Mouse (Mus musculus): ENCODE data around the gene Zfp207.
"Not testable (repeated sequence)": the region's sequence is repeated elsewhere in the genome, so short reads cannot be mapped to it uniquely, and the experiment has no call there.

Gene Zfp207

DNA sequence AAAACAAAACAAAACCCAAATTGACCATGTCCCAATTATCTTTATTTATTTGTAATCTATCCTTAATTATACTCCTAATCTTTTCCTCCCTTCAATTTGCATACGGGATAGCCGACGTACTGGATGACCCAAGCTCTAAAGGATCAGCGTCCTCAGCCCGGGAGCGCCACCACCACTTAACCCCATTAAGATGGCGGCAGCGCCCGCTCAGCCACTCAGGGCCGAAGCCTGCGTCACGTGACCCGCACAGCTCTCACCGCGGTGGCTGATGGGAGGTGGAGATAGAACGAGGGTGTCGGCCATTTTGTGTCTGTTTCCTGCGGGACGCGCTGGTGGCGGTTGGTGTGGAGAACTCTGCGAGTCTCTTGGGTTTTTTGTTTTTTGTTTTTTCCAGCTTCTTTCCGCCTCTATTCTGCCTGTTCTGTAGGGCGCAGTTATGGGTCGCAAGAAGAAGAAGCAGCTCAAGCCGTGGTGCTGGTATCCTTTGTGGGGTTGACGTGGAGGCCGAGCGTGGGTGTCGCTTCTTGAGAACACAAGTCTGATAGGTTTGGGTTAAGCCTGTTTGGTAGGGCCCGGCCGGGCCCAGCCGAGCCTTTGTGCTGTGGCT is at the start of gene Zfp207:
Gene Zfp207, plus strand, starts transcription at position 261 of the 607 bp plus-strand sequence.
- DNase-seq (ENCODE audit: low read depth, low spot score): peak; percentile 95

DNA sequence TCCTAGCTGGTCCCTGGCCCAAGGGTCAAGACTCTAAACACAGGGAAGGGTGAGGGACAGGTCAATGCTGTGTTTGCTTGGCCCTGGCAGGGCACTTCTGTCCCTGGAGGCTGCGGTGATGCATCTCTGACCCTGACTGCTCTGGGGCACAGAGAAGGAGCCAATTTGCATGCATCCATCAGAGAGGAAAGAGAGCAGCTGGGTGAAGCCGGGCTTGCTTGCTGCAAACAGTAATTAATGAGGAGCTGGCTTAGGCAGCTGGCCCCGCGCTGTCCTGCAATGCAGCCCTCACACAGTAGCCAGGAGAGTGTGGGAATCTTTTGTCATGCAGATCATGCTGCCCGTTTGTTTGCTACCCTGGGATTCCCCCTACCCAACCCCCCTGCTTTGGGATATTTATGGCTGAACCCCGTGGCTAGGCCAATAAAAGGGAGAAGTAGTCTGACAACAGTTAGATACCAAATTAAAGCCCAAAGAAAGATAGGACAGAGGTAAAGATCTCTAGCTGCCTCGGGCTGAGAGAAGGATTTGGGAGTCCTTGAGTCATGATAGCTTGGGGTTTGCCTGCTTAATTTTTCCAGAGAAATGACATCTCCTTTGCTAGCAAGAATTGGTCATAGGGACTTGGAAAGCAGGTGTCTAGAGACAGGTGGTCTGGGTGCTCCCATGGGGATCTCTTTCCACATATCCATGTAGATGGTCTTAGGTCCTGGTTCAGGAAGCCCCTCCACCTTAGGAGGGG is 47.3 kb upstream of the Zfp207 start:
- DNase-seq (ENCODE audit: low read depth, low spot score): no peak

DNA sequence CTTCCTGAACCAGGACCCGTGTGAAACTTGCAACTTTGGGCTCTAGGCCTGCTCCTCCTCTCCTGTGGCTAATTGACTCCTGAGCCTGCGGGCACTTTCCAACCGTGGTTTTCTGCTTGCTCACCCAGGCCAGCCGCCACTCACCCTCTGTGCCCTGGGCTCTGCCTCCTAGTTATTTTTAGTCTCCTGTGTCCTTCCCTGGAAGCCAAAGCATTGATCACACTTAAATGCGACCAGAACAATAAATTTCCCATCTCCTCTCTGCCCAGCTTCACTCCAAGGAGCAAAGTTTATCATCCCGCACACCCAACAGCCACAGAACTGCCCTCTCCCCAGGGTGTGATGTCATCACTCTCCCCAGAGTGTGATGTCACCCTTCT is 46.7 kb upstream of the Zfp207 start:
- no peak for DNase-seq (ENCODE audit: low read depth, low spot score)

DNA sequence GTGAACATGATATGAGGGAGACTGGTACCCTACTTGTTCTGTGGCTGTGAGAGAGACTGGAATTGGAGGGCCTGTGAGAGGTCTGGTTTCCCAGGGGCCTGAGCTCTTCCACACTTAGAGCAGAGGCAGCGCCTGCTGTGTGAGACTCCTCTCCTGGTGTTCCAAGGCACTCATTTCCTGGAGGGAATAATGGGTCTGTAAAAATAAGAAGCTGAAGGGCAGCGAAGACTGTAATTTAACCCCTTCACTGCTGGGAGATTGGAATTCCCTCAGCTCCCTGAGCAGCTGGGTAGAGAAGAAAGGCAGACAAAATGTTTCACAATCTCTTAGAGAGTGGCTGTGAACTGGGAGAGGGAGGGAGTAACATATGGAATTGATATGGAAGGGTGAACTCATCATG is 40.6 kb upstream of the Zfp207 start:
- DNase-seq (ENCODE audit: low read depth, low spot score): no peak

DNA sequence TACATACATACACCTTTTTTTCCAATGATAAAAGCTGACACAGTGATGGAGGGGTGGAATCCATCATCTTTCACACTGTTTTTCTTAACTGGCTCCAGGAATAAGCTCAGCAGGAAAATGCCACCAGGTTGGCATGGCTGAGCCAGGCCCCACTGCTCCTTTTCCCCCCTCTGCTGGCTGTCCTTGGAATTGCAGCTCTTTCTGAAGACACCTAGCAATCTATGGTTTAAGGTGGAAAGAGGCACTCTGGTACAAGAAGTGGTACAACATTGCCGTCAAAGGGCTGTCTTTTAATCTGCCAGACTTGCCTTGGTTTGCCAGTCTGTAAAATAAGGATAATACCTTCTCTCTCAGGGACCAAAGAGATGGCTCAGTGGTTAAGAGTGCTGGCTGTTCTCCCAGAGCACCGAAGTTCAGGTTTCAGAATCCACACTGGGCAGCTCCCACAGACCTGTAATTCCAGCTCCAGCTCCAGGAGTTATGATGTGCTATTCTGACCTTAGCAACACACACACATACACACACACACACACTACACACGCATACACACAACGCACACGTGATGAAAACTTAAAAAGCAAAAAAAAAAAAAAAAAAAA is 31.1 kb upstream of the Zfp207 start:
- peak; percentile 71 for DNase-seq (ENCODE audit: low read depth, low spot score)

DNA sequence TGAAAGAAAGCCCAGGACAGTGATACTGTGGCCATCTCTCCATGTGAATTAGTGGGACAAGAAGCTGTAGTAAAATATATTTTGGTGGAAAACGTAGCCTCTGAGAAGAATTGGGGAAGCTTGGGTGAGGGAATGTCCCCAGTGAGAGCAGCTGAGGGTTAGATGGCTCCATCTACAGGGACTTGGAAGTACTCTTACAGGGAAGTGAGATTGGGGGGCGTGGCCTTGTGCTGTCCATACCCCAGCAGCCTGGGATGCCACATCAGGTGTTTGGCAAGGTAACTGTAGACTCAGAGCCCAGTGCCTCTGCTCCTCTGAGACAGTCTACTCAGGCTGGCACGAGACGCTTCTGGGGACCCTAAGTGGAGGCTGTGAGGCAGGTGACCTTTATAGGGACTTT is 28.2 kb upstream of the Zfp207 start:
- DNase-seq (ENCODE audit: low read depth, low spot score): no peak

DNA sequence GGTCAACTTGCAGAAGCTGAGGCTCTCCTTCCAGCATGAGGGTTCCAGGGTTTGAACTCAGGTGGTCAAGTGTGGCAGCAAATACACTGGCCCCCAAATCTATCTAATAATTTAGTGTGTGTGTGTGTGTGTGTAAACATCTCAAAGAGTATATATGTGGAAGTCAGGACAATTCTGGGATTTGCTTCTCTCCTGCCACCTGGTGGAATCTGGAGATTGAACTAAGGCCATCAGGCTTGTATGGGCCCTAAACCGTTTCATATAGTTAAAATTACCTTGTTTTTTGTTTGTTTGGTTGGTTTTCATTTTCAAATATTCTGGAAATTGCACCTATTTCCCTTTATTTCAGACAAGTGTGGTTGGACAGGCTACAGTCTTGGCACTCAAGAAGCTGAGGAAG is 14.1 kb upstream of the Zfp207 start:
- no peak for DNase-seq (ENCODE audit: low read depth, low spot score)

DNA sequence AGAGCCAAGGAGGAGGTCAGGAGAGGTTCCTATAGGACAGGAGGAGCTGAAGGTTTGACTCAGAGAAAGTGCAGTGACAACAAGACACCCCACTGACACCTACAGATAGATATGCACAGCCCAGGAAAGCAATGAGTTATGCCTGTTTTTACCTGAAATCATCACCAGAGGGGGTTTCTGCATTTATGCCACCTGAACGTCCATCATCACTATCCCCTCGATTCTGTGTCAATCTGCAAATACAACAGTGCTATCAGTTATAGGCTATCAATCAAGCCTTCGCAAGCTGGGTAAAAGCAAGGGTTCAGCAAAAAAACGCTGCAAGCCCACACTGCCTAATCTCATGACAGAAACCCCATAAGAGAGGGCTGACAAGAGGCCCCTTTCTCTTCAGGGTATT is 6.4 kb upstream of the Zfp207 start:
- no peak for DNase-seq (ENCODE audit: low read depth, low spot score)

DNA sequence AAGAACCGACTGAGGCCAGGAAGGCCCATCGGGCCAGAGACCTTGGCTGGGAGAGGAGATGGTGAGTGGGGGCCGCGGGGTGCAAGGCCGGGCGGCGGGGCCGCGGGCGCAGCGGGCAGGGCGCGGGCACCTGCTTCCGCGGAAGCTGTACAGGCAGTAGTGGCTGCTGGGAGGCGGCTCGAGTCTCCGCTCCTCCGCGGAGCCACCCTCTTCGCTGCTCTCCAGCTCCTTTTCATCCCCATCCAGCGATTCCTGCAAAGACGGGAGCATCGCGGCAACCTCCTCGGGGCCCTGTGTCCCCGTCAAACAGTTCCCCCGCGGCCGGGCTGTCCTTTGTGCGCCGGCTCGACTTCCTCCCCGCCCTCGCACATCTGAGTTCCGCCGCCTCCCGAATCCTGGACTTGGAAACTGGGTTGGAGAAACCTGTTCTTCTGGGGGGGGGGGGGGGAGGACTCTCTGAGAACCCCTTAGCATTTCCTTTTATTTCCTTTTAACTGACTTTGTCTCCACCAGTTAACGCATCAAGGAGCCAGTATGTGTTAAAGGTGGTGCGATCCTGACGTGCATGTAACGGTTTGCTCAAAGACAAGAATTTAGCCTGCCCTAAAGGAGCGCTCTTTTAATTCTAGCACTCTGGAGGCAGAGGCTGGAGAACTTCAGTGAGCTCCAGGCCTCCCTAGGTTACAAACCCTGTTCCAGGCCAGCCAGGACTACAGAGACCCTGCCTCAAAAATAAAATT is 5.2 kb upstream of the Zfp207 start, which contains the start of gene 5730455P16Rik:
Gene 5730455P16Rik, minus strand, starts transcription at position 323 of the 740 bp plus-strand sequence.
- peak; percentile 54 for DNase-seq (ENCODE audit: low read depth, low spot score)

DNA sequence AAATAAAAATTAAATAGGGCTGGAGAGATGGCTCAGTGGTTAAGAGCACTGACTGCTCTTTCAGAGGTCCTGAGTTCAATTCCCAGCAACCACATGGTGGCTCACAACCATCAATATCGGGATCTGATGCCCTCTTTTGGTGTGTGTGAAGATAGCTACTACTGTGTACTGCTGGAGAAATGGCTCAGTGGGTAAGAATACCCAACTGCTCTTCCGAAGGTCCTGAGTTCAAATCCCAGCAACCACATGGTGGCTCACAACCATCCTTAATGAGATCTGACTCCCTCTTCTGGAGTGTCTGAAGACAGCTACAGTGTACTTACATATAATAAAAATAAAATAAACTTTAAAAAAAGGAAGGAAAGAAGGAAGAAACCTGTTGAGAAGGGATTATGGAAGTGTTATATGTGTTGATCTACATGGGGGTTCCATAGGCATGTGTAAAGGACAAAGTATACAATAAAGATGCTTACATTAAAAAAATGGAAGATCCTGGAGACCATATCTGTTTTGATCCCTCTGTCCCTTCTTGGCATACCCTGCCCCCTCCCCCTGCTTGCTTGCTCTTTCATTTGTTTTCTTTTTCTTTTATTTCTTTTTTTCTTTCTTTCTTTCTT is 4.5 kb upstream of the Zfp207 start:
- DNase-seq (ENCODE audit: low read depth, low spot score): not testable (repeated sequence)

DNA sequence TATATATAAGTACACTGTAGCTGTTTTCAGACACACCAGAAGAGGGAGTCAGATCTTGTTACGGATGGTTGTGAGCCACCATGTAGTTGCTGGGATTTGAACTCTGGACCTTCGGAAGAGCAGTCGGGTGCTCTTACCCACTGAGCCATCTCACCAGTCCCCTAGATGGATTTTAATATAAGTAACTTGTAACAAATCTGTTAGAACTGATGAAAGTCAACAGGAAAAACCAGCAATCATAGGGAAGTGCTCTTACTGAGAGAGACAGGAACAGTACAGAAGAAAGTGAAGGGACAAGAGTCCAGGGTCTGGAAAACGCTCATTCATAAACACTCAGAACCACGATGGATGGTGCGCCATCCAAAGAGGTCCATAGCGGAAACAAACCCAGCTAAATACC is 3.9 kb upstream of the Zfp207 start:
- not testable (repeated sequence) for DNase-seq (ENCODE audit: low read depth, low spot score)

DNA sequence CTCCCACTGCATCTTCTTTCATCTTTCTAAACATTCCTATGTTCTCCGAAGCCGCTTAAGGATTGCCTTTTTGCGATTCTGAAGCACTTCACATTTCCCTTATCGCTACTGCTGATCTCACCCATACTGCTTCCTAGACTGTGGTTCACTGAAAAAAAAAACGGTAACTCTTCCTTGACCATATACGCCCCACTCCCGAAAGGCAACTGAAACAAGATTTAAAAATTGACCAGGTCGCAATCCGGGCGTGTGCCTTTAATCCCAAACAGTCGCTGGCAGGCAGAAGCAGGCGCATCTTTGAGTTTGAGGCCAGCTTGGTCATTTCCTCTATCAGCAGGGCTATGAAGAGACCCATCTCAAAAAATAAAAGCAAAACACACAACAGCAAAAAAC is 457 bp upstream of the Zfp207 start:
- DNase-seq (ENCODE audit: low read depth, low spot score): peak; percentile 36

DNA sequence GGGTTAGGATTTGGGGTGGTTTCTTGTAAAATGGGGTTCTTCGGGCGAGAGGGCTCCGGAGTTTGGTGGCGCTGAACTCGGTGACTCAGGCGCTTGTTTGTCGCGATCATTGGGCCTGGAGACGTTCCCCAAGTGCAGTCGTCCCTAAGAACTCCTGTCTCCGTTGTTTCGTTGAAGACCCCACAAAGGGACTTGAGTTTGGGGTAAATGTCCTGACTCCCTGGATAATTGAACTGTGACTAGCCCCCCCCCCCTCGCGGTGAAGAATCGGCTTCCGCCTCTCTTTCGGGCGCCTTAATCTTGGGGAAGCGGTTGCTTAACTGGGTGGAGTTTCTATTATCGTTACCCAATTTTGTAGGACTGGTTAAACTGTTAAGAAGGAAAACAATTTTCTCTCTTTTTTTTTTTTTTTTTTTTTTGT is 557 bp downstream of the Zfp207 start:
- peak; percentile 32 for DNase-seq (ENCODE audit: low read depth, low spot score)

DNA sequence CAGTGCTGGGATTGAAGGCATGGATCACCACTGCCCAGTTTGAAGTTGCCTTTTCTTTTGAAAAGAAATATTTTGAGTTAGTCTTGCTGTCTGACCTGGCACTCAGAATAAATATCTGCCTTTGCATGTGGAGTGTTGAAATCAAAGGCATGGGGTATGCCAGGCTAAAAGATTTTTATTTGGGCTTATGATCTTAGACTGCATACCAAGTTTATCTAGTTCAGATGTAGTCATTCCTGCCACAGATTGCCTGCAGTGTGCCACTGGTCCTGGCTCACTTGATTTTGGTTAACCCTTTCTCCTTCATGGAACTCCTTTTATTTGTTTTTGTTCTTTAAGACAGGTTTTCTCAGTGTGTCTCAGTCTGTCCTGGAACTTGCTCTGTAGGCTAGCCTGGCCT is 1.4 kb downstream of the Zfp207 start:
- DNase-seq (ENCODE audit: low read depth, low spot score): no peak

DNA sequence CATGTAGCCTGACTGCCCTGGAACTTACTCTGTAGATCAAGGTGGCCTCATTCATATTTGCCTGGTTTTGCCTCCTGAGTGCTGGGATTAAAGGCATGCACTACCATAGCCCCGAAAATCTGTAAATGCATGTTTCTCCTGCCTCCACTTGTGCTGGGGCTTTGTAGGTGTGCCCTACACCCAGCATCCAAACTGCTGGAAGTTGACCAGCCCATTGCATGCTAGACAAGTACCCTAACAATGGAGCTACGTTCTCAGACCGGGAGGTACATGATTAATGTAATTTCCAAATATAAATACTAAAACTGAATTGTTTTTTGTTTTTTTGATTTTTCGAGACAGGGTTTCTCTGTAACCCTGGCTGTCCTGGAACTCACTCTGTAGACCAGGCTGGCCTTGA is 2.0 kb downstream of the Zfp207 start:
- no peak for DNase-seq (ENCODE audit: low read depth, low spot score)

DNA sequence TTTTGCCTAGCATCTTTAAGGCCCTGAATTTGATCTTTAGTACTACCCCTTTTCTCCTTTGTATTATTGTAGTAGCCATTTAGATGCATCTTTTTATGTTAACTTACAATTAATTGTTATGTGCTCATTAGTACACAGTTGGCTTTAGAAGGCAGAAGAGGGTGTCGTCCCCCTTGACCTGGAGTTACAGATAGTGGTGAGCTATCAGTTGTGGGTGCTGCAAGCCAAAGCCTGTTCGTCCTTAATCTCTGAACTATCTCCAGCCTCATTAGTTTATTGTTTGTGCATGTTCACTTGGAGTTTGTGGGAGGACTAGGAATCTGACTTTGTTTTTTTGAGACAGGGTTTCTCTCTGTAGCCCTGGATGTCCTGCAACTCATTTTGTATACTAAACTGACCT is 3.7 kb downstream of the Zfp207 start:
- DNase-seq (ENCODE audit: low read depth, low spot score): no peak

DNA sequence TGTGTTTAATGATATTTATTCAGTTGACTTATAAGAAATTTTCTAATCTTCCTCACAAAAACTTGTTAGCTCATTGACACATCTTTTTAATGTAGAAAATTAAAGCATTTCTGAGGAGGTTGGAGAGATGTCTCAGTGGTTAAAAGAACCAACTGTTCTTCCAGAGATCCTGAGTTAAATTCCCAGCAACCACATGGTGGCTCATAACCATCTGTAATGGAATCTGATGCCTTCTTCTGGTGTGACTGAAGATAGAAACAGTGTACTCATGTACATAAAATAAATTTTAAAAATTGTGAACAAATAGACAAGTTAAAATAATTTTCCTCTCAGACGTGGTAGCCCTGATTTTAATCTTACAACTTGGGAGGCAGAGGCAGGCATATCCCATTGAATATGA is 6.8 kb downstream of the Zfp207 start:
- no peak for DNase-seq (ENCODE audit: low read depth, low spot score)

DNA sequence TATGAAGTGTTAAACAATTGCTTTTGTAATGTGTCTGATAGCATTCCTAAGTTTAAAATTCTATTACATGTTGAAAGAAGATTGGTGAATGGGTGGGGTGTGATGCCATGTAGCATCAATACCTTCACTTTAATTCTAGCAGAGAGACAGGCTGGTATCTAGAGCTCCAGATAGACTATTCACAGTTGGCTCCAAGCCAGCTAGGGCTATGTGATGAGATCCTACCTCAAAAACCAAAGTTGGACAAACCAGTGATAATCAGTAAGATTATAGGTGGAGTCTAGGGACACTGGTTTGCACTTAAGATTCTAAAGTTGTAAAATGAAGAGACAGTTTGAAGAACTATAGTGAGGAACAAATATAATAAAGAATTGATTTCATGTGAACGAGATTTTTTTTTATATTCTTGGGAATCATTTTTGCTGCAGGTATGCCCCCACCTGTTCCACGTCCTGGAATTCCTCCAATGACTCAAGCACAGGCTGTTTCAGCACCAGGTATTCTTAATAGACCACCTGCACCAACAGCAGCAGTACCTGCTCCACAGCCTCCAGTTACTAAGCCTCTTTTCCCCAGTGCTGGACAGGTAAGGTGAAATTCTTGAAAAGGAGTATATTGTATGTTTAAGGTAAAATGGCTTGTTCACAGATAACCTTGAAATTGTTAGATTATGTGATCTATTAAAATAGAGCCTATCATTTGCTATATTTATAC is 8.5 kb downstream of the Zfp207 start:
- no peak for DNase-seq (ENCODE audit: low read depth, low spot score)

DNA sequence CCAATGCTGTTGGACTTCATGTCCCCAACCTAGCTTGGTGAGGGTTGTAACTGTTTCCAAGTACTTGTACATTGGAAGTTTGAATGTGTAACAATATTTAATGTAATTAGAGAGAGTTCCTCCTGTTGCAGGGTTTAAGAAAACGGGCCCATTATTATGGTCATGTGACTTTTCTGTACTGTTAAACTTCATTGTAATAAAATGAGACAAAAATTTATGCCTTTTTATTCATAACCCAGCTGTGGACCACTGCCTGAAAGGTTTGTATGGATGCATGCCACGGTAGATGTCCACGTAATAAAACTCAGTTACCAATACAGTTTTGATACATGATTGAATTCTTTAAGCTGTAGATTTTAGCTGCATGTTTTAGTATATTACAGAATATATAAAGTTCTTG is 12.9 kb downstream of the Zfp207 start:
- no peak for DNase-seq (ENCODE audit: low read depth, low spot score)

DNA sequence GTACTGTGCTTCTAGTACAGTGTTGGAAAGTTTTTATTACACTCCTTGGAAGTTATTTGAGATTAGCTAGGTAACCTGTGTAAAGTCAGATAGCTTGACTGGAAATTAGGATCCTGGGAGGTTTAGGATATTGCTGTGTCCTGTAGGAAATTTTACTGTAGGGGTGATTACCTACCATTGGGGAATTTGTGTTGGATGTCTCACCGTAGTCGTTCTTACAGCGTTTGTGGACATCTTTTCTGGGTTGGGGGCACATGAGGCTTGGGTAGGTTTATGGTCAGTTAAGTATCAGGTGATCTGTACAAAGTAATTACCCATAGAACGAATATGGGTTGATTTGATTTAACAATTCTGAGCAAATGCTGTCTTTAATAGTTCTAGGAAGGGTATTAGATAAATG is 13.5 kb downstream of the Zfp207 start:
- DNase-seq (ENCODE audit: low read depth, low spot score): no peak

DNA sequence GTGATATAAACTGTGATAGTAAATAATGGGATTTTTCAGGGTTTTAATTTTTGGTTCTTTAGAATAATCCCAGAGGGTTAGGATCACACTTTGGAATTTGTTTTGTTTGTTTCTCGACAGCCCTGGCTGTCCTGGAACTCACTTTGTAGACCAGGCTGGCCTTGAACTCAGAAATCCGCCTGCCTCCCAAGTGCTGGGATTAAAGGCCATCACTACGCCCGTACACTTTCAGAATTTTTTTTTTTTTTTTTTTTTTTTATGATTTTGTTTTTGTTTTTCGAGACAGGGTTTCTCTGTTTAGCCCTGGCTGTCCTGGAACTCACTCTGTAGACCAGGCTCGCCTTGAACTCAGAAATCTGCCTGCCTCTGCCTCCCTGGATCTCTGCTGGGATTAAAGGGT is 24.8 kb downstream of the Zfp207 start:
- DNase-seq (ENCODE audit: low read depth, low spot score): not testable (repeated sequence)
